24 mouse cellular contexts compared by ENCODE assay signal in the genomic region with DNA sequence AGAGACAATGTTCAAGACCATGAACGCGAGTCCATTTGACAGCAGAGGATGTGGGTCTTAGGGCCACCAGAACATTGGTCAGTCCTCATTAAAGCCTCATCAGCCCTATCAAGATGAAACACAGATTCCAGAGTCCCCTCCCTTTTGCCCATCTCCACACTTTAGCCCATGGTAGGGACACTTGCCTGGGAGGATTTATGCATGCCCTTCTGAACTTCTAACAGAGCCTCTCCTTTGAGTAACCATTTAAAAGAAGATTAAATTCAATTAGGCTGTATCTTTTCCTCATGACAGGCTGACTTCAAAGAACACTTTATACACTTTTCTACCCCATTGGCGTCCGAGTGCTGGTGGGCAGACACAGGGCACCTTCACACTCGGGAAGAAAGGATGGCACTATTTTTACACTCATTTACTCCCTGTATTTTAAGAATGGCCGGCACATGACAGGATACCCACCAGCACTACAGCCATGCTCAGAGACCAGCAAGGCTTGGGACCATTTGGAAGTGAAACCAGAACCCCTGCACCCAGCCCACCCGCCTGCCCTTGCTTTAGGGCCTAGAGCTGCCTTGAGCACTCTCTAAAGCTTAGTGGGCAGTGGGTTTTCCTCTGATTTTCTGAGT.
DNase-seq lines count a peak whose midpoint lies in the region; ATAC-seq and TF ChIP-seq lines count a peak whose summit lies in the region.
"Had no signal": no experiment of that assay in that cellular context is flagged by ENCODE, and none has a peak within 500 bp of the region (broad histone marks: within the 10 kb centered on the region; RNA-seq: fewer than 3 reads in every experiment).

No protein-coding gene starts in this region.

- no peak overlapping the region for H3K27ac ChIP-seq in kidney, embryonic 14.5 days (ENCODE audit: low read depth, low read length)
- H3K27ac ChIP-seq in kidney, postnatal 0 days, result no peak overlapping the region
- 0 out of 2 replicates have a peak overlapping the region, but pooled peaks have one; percentile 4 for H3K27ac ChIP-seq in embryonic facial prominence, embryonic 10.5 days (replicated peaks)
- H3K27ac ChIP-seq: embryonic facial prominence, embryonic 12.5 days; embryonic facial prominence, embryonic 15.5 days; forebrain, embryonic 15.5 days; heart, adult 2 months; heart, embryonic 10.5 days; heart, embryonic 13.5 days; hindbrain, embryonic 15.5 days had no signal

- H3K9ac ChIP-seq in kidney, embryonic 14.5 days (ENCODE audit: low read depth, low read length), result no peak overlapping the region
- no peak overlapping the region for H3K9ac ChIP-seq in kidney, postnatal 0 days (ENCODE audit: low read depth, low read length)
- H3K9ac ChIP-seq: embryonic facial prominence, embryonic 12.5 days; embryonic facial prominence, embryonic 15.5 days; forebrain, embryonic 15.5 days; heart, embryonic 13.5 days; hindbrain, embryonic 15.5 days had no signal

- no peak for TF ChIP-seq POLR2A in brain, embryonic 14.5 days (IDR thresholded peaks at IDR 0.05; ENCODE audit: borderline replicate concordance, extremely low read depth, insufficient read depth, insufficient read length, poor library complexity, severe bottlenecking)

- no peaks in the 10 kb centered on the region for H3K36me3 ChIP-seq in kidney, embryonic 14.5 days (ENCODE audit: control insufficient read depth, insufficient read depth, low read length)
- no peaks in the 10 kb centered on the region for H3K36me3 ChIP-seq in kidney, postnatal 0 days (ENCODE audit: insufficient read depth, low read length)
- no peaks in the 10 kb centered on the region for H3K36me3 ChIP-seq in embryonic facial prominence, embryonic 10.5 days (replicated peaks)
- H3K36me3 ChIP-seq: embryonic facial prominence, embryonic 12.5 days; embryonic facial prominence, embryonic 15.5 days; forebrain, embryonic 15.5 days; heart, embryonic 10.5 days; heart, embryonic 13.5 days; hindbrain, embryonic 15.5 days had no signal

- TF ChIP-seq CTCF in kidney, postnatal 0 days (IDR thresholded peaks at IDR 0.05; ENCODE audit: low read depth), result no peak
- no peak for TF ChIP-seq CTCF in brain, embryonic 14.5 days (IDR thresholded peaks at IDR 0.05; ENCODE audit: borderline replicate concordance, extremely low read depth, insufficient read depth, insufficient read length)

- 33% methylated on average over 7 of the region's 7 CpGs for WGBS in kidney, embryonic 14.5 days
- WGBS in kidney, postnatal 0 days, result 41% methylated on average over 7 of the region's 7 CpGs
- WGBS in embryonic facial prominence, embryonic 10.5 days, result 73% methylated on average over 7 of the region's 7 CpGs

- no peaks in the 10 kb centered on the region for H3K27me3 ChIP-seq in kidney, embryonic 14.5 days (ENCODE audit: control insufficient read depth, insufficient read depth, low read length)
- H3K27me3 ChIP-seq in kidney, postnatal 0 days (ENCODE audit: insufficient read depth, low read length), result no peaks in the 10 kb centered on the region
- no peaks in the 10 kb centered on the region for H3K27me3 ChIP-seq in embryonic facial prominence, embryonic 10.5 days (replicated peaks; ENCODE audit: low read depth, poor library complexity, severe bottlenecking)
- H3K27me3 ChIP-seq: embryonic facial prominence, embryonic 12.5 days; embryonic facial prominence, embryonic 15.5 days; forebrain, embryonic 15.5 days; heart, embryonic 13.5 days; hindbrain, embryonic 15.5 days had no signal

- H3K4me1 ChIP-seq in kidney, embryonic 14.5 days (ENCODE audit: control insufficient read depth, insufficient read depth, low read length), result peaks cover 13% of the 10 kb centered on the region
- H3K4me1 ChIP-seq in kidney, postnatal 0 days (replicated peaks; ENCODE audit: insufficient read depth, low read length), result no peaks in the 10 kb centered on the region
- 0 out of 2 replicates have a peak, but pooled peaks cover 3% of the 10 kb centered on the region for H3K4me1 ChIP-seq in embryonic facial prominence, embryonic 10.5 days
- H3K4me1 ChIP-seq: heart, embryonic 10.5 days had no signal

- no peaks in the 10 kb centered on the region for H3K9me3 ChIP-seq in kidney, embryonic 14.5 days (ENCODE audit: control insufficient read depth, low read length)
- no peaks in the 10 kb centered on the region for H3K9me3 ChIP-seq in kidney, postnatal 0 days (replicated peaks; ENCODE audit: low read length)
- no peaks in the 10 kb centered on the region for H3K9me3 ChIP-seq in embryonic facial prominence, embryonic 10.5 days
- H3K9me3 ChIP-seq: embryonic facial prominence, embryonic 12.5 days; embryonic facial prominence, embryonic 15.5 days; forebrain, embryonic 15.5 days; heart, embryonic 10.5 days; heart, embryonic 13.5 days; hindbrain, embryonic 15.5 days had no signal

- DNase-seq in kidney, adult 11 months, result no peak
- peak; percentile 78 for DNase-seq in kidney, postnatal 0 days (ENCODE audit: low spot score)
- no peak for DNase-seq in kidney, adult 8-10 months
- peak; percentile 36 for DNase-seq in brain, embryonic 14.5 days (ENCODE audit: low read depth)
- DNase-seq in embryonic facial prominence, embryonic 10.5 days (ENCODE audit: low spot score), result no peak
- DNase-seq: adrenal gland, adult 8-10 months; adrenal gland, postnatal 25 days; cerebellum, adult 18-20 months; cerebellum, adult 9-10 months; cerebellum, postnatal 14 days; gastrocnemius, postnatal 10 days; gastrocnemius, postnatal 36 days; heart, adult 2 months; heart, postnatal 14 days; heart, postnatal 4 days had no signal

- no peak overlapping the region for H3K4me3 ChIP-seq in kidney, embryonic 14.5 days (ENCODE audit: low read length)
- no peak overlapping the region for H3K4me3 ChIP-seq in kidney, postnatal 0 days (replicated peaks; ENCODE audit: low read depth, low read length)
- no peak overlapping the region for H3K4me3 ChIP-seq in embryonic facial prominence, embryonic 10.5 days
- H3K4me3 ChIP-seq: embryonic facial prominence, embryonic 12.5 days; embryonic facial prominence, embryonic 15.5 days; forebrain, embryonic 15.5 days; heart, adult 2 months; heart, embryonic 10.5 days; heart, embryonic 13.5 days; hindbrain, embryonic 15.5 days had no signal

- ATAC-seq in kidney, embryonic 14.5 days (ENCODE audit: low FRiP score, low TSS enrichment), result peak; percentile 67; the same call in 1 of the 2 replicates
- ATAC-seq in kidney, postnatal 0 days (replicated peaks; ENCODE audit: low FRiP score, low read depth), result peak; percentile 17; the same call in 1 of the 2 replicates
- ATAC-seq: activated CD4-positive, CD25-positive, alpha-beta regulatory T cell, adult 4 months; CD4-positive, CD25-positive, alpha-beta regulatory T cell, adult 4 months; forebrain, embryonic 15.5 days had no signal

- no peak overlapping the region for H3K4me2 ChIP-seq in kidney, embryonic 14.5 days (replicated peaks; ENCODE audit: low read depth, low read length)
- no peak overlapping the region for H3K4me2 ChIP-seq in kidney, postnatal 0 days (ENCODE audit: low read length)
- H3K4me2 ChIP-seq: embryonic facial prominence, embryonic 12.5 days; embryonic facial prominence, embryonic 15.5 days; forebrain, embryonic 15.5 days; heart, embryonic 13.5 days; hindbrain, embryonic 15.5 days had no signal

Comparison
In these comparisons a context has a peak if more than half of its experiments do, and no peak if none do; other contexts are left out.
1. DNase-seq: peak in kidney, postnatal 0 days (single experiment) and brain, embryonic 14.5 days (single experiment); none in kidney, adult 11 months (single experiment), kidney, adult 8-10 months (0 of 2) and embryonic facial prominence, embryonic 10.5 days (single experiment).